Mouse (Mus musculus): ENCODE data around the gene Pcgf6.

The Pcgf6 gene

DNA sequence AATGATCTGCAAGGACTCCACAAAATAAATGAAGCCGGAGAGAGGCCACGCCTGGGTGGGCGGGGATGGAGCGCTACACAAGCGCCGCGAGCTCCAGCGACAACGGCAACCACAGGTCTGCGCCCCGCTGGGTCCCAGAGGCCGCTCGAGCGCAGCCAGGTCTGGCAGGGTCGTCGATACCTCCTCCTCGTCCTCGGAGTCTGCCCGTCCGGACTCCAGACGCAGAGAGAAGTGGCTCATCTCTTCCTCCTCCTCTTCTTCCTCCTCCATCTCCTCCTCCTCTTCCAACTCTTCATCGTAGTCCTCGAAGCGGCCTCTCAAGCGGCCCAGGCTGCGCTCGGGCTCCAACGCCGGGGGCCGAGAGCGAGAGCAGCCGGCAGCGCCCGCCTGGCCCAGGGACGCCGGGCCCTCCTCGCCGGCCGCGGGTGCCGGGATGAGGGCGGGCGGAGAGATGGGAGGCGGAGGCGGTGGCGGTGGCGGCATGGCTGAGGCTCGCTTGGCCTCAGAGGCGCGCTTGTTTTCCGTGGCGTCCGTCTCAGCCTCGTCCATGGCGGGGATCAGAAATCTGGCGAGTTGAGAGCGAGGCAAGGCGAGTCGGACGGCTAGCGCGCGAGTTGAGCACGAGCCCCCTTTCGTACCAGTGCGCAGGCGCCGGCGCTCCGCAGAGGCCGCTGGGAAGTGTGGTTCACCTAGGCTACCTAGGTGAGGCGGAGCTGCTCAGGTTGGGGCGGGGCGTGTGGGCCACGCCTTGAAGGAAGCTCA, at the start of gene Pcgf6:
Gene Pcgf6, minus strand, starts transcription at position 636 of the 762 bp plus-strand sequence.
- peak; percentile 84 for DNase-seq

- peak; percentile 93 for DNase-seq
These were observed 39.9 kb upstream of the Pcgf6 start, which contains the start of the genes Usmg5 and Pdcd11 for GRCm38 (mm10) chr19:47090550-47091156. Usmg5 (minus strand) TSS chr19:47090647. Pdcd11 (plus strand) TSS chr19:47090768.

GRCm38 (mm10) chr19:47089718-47090525, 39.2 kb upstream of the Pcgf6 start:
- peak; percentile 16 for DNase-seq

- no peak for DNase-seq
These were observed 37.5 kb upstream of the Pcgf6 start for GRCm38 (mm10) chr19:47088226-47088625.

DNA sequence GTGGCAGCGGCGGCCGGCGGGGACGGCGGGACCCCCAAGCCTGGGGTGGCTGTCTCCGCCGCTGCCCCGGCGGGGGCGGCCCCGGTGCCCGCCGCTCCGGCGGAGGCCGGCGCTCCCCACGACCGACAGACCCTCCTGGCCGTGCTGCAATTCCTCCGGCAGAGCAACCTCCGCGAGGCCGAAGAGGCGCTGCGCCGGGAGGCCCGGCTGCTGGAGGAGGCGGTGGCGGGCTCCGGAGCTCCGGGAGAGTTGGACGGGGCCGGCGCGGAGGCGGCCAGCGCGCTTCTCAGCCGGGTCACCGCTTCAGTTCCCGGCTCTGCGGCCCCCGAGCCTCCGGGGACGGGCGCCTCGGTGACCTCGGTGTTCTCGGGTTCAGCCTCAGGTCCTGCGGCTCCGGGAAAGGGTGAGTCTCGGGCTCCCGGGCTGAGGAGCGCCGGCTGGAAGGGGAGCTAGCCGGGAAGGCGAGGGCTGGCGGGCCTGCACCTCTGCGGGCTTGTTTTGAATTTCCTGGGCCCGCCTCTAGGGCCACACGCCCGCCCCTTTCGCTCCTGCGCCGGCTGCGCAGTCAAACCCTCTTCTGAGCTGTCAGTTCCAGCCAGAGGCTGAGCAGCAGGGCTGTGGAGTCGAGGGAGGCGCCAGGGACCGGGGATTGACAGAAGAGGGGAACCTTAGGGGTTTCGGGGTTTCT, 17.4 kb upstream of the Pcgf6 start:
- DNase-seq: peak; percentile 61

DNA sequence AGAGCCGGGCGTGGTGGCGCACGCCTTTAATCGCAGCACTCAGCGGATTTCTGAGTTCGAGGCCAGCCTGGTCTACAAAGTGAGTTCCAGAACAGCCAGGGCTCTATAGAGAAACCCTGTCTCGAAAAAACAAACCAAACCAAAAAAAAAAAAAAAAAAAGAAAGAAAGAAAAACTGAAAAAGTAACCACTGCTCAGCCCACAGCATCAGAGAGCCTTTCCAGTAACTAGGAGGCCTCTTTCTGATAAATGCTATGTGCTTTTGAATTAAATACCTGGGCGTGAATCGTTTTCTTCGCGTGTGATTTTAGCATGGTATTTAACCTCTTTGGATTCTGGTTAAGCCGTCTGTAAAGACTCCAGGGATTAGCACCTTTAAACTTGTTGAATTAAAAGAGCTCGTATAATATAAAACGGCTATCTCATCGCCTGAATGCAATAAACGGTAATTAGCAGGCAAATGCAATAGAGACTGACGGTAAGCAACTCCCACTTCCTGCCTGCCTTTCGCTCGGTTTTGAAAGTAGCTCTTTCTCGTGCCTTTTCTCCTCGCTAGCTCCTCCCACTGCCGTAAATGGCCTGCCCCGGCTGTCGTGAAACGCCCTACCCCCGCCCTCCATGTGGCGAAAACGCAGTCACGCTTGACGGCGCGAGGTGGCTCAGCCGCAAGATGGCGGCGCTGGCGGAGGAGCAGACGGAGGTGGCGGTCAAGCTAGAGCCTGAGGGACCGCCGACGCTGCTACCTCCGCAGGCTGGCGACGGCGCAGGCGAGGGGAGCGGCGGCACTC, 16.6 kb upstream of the Pcgf6 start, which contains the start of gene Taf5:
Gene Taf5, plus strand, starts transcription at position 651 of the 787 bp plus-strand sequence.
- DNase-seq: peak; percentile 96

GRCm38 (mm10) chr19:47065860-47066259, 15.2 kb upstream of the Pcgf6 start:
- no peak for DNase-seq

- no peak for DNase-seq
These were observed 7.0 kb upstream of the Pcgf6 start for GRCm38 (mm10) chr19:47057684-47058083.

GRCm38 (mm10) chr19:47053471-47053870, 2.8 kb upstream of the Pcgf6 start:
- no peak for DNase-seq

DNA sequence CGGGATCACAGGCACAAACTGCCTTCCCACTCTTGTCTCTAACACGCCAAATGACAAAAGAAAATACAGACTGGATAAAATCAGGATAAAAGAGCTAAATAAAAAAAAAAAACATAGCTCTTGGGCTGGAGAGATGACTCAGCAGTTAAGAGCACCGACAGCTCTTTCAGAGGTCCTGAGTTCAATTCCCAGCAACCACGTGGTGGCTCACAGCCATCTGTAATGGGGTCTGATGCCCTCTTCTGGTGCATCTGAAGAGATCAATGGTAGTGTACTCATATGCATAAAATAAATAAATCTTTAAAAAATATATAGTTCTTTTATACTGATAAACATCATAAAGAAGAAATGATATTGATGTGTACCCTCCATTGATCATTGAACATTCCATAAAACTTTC, 2.2 kb upstream of the Pcgf6 start:
- DNase-seq: no peak

GRCm38 (mm10) chr19:47049840-47050239, 866 bp downstream of the Pcgf6 start:
- no peak for DNase-seq

GRCm38 (mm10) chr19:47049061-47049460, 1.6 kb downstream of the Pcgf6 start:
- no peak for DNase-seq

- DNase-seq: no peak
These were observed 3.4 kb downstream of the Pcgf6 start for GRCm38 (mm10) chr19:47047236-47047833.

GRCm38 (mm10) chr19:47046343-47046742, 4.4 kb downstream of the Pcgf6 start:
- DNase-seq: no peak

DNA sequence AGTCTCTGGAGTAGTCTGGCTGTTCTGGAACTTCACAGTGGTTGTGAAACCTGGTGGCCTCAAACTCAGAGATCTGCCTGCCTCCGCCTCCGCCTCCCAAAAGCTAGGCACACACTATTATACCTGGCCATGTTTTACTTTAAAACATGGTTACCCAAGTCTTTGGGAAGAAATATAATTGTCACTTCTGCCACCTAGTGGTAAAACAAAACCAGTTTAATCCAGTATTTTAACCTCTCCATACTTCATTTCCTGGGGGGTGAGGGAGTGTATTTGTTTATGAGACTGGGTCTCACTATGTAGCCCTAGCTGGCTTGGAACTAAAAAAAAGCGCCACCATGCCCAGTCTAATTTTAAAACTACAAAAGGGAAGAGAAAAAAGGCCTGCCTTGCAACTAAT, 7.1 kb downstream of the Pcgf6 start:
- no peak for DNase-seq

DNA sequence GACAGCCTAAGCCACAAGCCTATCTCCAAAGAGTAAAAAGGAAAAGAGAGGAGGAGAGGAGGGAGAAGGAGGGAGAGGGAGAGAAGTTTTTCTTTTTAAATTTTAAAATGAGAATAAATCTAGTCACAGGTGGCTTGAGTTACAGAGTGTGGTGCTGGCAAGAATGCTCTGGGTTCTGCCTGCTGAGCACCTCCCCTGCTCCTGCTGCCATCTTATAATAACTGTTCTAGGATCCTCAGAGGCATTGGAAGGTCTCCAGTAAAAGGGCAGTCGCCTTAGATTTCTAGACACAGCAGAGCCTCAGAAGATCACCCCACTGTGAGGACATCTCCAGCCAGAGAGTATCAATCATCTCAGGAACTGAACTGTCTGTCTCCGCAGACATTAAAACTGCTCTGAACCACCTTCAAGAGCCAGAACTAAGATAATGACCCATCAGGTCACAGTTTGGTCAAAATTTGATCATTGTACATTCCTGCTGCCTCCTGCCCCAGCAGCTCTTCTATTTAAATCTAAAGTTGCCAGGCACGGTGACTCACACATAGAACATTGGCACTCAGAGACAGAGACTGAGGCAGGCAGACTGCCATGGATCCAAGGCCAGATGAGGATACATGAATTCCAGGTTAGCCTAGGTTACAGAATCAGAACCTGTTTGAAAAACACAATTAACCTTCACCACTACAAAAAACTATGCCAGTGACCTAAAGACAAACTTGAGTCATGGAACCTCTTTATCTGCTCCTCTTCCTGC, 9.8 kb downstream of the Pcgf6 start:
- DNase-seq: no peak

DNA sequence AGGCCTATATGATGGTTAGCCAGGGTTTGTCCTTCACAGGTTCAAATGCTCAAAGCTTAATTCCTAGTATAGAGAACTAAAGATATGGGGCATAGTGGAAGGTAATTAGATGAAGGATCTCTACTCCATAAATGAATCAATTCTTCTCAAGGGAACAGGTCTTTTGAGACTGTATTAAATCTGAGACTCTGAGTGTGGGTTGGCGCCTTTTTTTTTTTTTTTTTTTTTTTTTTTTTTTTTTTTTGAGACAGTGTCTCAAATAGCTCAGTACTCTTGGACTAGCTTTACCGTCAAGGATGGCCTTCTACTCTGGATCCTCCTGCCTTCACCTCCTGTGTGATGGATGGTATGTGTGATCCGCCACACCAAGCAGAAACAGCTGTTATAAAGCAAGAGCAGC, 14.1 kb downstream of the Pcgf6 start:
- DNase-seq: no peak

DNA sequence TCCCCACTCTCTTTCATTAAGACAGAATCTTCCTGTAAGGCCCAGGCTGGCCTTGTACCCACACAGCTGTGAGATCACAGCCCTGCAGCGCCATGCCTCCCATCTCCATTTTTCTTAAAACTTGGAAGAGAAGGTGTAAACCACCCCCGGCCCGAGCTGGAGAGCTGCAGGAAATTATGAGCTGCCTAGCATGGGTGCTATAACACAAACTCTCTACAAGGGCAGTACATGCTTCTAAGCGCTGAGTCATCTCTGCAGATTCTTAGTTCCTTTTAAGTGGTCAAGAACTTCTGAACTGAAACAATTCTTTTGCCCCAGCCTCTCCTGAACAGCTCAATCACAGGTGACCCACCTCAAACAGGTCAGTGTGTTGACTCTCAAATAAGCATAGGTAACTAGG, 15.8 kb downstream of the Pcgf6 start:
- no peak for DNase-seq

GRCm38 (mm10) chr19:47031770-47032169, 18.9 kb downstream of the Pcgf6 start:
- no peak for DNase-seq

- no peak for DNase-seq
These were observed 20.9 kb downstream of the Pcgf6 start for GRCm38 (mm10) chr19:47029796-47030195.

GRCm38 (mm10) chr19:47026513-47026912, 24.2 kb downstream of the Pcgf6 start:
- DNase-seq: no peak
